Mouse (Mus musculus) embryo, embryonic 11.5 days (tissue): ENCODE results near the gene Arl5b.

Source experiments
- DNase-seq: peaks from one replicate; pipeline ENCODE4 v3.0.0-alpha.2; 2012; ENCODE audit warnings: low read depth, low spot score

Arl5b gene

GRCm38 (mm10) chr2:15111808-15112440, 62.7 kb downstream of the Arl5b start:
- no peak for DNase-seq

DNA sequence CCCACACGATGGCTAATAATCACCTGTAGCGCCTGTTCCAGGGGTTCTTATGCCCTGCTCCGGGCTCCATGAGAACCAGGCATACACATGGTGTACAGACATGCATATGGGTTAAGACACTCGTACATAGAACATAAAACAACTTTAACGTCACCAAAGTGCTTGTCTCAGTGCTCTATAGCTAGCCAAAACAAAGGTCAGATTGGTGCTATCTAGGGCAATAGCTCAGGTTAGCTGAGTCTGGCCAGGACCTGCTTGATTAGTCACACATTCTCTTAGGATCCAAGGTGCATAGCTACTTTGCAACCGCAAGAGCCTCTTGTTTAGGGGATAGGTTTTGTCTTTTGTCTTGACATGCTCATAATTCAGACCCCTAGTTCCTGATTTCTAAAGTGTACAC, 63.5 kb downstream of the Arl5b start:
- DNase-seq: no peak

- DNase-seq: no peak
Observed at GRCm38 (mm10) chr2:15121217-15121680, 72.1 kb downstream of the Arl5b start.
